Mouse (Mus musculus) cerebellum, adult (tissue): Measurements from ENCODE around the gene Hnrnpr.

ENCODE experiments used
- ATAC-seq: cut with Nextera tagmentation; 2 replicates; pipeline ENCODE4 v1.9.2; 2017; ENCODE audit warnings: mild to moderate bottlenecking, moderate library complexity, mixed read lengths; ENCODE audit not compliant: insufficient number of reproducible peaks, low FRiP score, low TSS enrichment

The Hnrnpr gene

GRCm38 (mm10) chr4:136383839-136384238, 73.1 kb downstream of the Hnrnpr start:
- ATAC-seq: no peak

GRCm38 (mm10) chr4:136387261-136387660, 76.5 kb downstream of the Hnrnpr start:
- ATAC-seq: no peak

- ATAC-seq: no peak
These were observed 91.1 kb downstream of the Hnrnpr start for GRCm38 (mm10) chr4:136401806-136402205.

- ATAC-seq: no peak
These were observed 97.1 kb downstream of the Hnrnpr start for GRCm38 (mm10) chr4:136407831-136408230.
